Mouse (Mus musculus): ENCODE measurements around the gene Hormad1.

- TF ChIP-seq CTCF (IDR thresholded peaks at IDR 0.05; ENCODE audit: low read depth, low read length) (no peak), POLR2A (IDR thresholded peaks at IDR 0.05; ENCODE audit: extremely low read depth, insufficient read depth, low read length) (no peak)
These were observed 46.6 kb downstream of the Hormad1 start for GRCm38 (mm10) chr3:95606096-95606495.

Measured in liver, adult 2 months (tissue).